Mouse (Mus musculus) embryonic facial prominence, embryonic 11.5 days (tissue): ENCODE results near the gene Castor2. TPM values are rescaled to one million over a fixed set of nuclear protein-coding genes. Genes with fewer than 3 reads are reported as not detected.

Source experiments
- ATAC-seq: fragments of 200-750 bp; cut with Nextera tagmentation; replicated peaks from 2 replicates; pipeline ENCODE4 v1.8.0; 2017; ENCODE audit warnings: low read depth; ENCODE audit not compliant: insufficient number of reproducible peaks, low FRiP score, low TSS enrichment
- DNase-seq: peaks from one replicate; pipeline ENCODE4 v3.0.0-alpha.2; 2015; ENCODE audit warnings: low spot score
- H3K27ac ChIP-seq: fragments of 300-500 bp; sonication (generic); replicated peaks from 2 replicates; pipeline ENCODE4 v1.5.1; 2014; ENCODE audit warnings: mild to moderate bottlenecking, low read depth, low read length, control low read depth
- H3K27me3 ChIP-seq: fragments of 300-500 bp; sonication (generic); 2 replicates; pipeline ENCODE4 v1.6.1; 2014; ENCODE audit warnings: mild to moderate bottlenecking, low read length, moderate library complexity, mixed read lengths; ENCODE audit not compliant: control insufficient read depth, insufficient read depth
- H3K36me3 ChIP-seq: fragments of 300-500 bp; sonication (generic); replicated peaks from 2 replicates; pipeline ENCODE4 v1.6.1; 2014; ENCODE audit warnings: low read depth, mild to moderate bottlenecking, low read length, moderate library complexity, mixed read lengths; ENCODE audit not compliant: control insufficient read depth, insufficient read depth
- H3K4me1 ChIP-seq: fragments of 300-500 bp; sonication (generic); 2 replicates; pipeline ENCODE4 v1.6.1; 2014; ENCODE audit warnings: low read length, mixed read lengths; ENCODE audit not compliant: control insufficient read depth, insufficient read depth
- H3K4me2 ChIP-seq: fragments of 300-500 bp; sonication (generic); 2 replicates; pipeline ENCODE4 v1.6.1; 2014; ENCODE audit warnings: low read depth, mild to moderate bottlenecking, control low read depth, low read length, moderate library complexity
- H3K4me3 ChIP-seq: fragments of 300-500 bp; sonication (generic); 2 replicates; pipeline ENCODE4 v1.5.1; 2014; ENCODE audit warnings: low read depth, low read length, control low read depth
- H3K9ac ChIP-seq: fragments of 300-500 bp; sonication (generic); replicated peaks from 2 replicates; pipeline ENCODE4 v1.6.1; 2014; ENCODE audit warnings: mild to moderate bottlenecking, control low read depth, low read length
- H3K9me3 ChIP-seq: fragments of 300-500 bp; sonication (generic); replicated peaks from 2 replicates; pipeline ENCODE4 v1.6.1; 2016; ENCODE audit warnings: mild to moderate bottlenecking, low read length, inconsistent platforms, mixed read lengths; ENCODE audit not compliant: control insufficient read depth
- WGBS: fragments of 180-500 bp; shearing (Covaris S2); extraction: QIAGEN DNeasy Blood & Tissue Kit; methylation state at CpG from one replicate; pipeline ENCODE4 v1.1.7; 2014; 5-methylcytosine and 5-hydroxymethylcytosine counted together
- polyA plus RNA-seq: library from polyadenylated mRNA; unstranded; fragments of >200 nt; fragmentation: Nextera tagmentation; extraction: Ambion mirVana; gene quantifications from 2 replicates; pipeline ENCODE4 v1.2.1, GENCODE M21; 2014

The Castor2 gene
- polyA plus RNA-seq, 1 experiment from 2014 or later, result 8.4 TPM

GRCm38 (mm10) chr5:134073512-134074041, 25.9 kb upstream of the Castor2 start:
- no peaks in the 10 kb centered on the region for H3K4me1 ChIP-seq
- ATAC-seq (no peak), DNase-seq (no peak)
- H3K4me3 ChIP-seq, result no peak overlapping the region
- H3K9me3 ChIP-seq, result no peaks in the 10 kb centered on the region; the same call in 1 of the 2 replicates
- H3K27ac ChIP-seq, result no peak overlapping the region
- no peak overlapping the region for H3K9ac ChIP-seq
- no peaks in the 10 kb centered on the region for H3K36me3 ChIP-seq
- no peaks in the 10 kb centered on the region for H3K27me3 ChIP-seq
- H3K4me2 ChIP-seq, result no peak overlapping the region
- 86% methylated on average over 17 of the region's 17 CpGs for WGBS

DNA sequence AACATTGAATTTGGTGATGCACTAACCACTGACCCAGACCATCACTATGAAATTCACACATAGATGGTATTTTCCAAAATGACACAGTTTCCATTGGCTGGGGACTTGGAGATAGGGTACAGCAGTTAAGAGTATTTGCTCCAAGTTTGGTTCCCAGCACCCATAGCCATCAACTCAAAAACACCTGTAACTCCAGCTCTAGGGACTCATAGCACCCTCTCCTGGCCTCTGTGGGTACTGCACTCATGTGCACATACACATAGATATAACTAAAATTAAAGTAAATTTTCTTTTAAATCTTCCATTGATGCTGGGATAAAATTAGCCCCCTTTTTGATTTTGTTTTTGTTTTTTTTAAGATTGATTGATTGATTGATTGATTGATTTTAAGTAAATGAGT, 25.1 kb upstream of the Castor2 start:
- no peaks in the 10 kb centered on the region for H3K36me3 ChIP-seq
- no peak overlapping the region for H3K27ac ChIP-seq
- no peak overlapping the region for H3K4me2 ChIP-seq
- no peaks in the 10 kb centered on the region; the same call in 1 of the 2 replicates for H3K9me3 ChIP-seq
- ATAC-seq (no peak), DNase-seq (no peak)
- H3K4me1 ChIP-seq, result no peaks in the 10 kb centered on the region
- H3K9ac ChIP-seq, result no peak overlapping the region
- H3K27me3 ChIP-seq, result no peaks in the 10 kb centered on the region
- H3K4me3 ChIP-seq, result no peak overlapping the region

- ATAC-seq, result no peak
- no peaks in the 10 kb centered on the region; the same call in 1 of the 2 replicates for H3K9me3 ChIP-seq
- 94% methylated on average over 11 of the region's 11 CpGs for WGBS
- no peak for DNase-seq
- no peak overlapping the region for H3K27ac ChIP-seq
- no peaks in the 10 kb centered on the region for H3K36me3 ChIP-seq
- H3K4me2 ChIP-seq, result no peak overlapping the region
- H3K9ac ChIP-seq, result no peak overlapping the region
- no peaks in the 10 kb centered on the region for H3K4me1 ChIP-seq
- no peaks in the 10 kb centered on the region for H3K27me3 ChIP-seq
- H3K4me3 ChIP-seq, result no peak overlapping the region
Measured at GRCm38 (mm10) chr5:134076175-134076574, 23.3 kb upstream of the Castor2 start.

GRCm38 (mm10) chr5:134080685-134081548, 18.6 kb upstream of the Castor2 start:
- H3K36me3 ChIP-seq, result no peaks in the 10 kb centered on the region
- DNase-seq (no peak), ATAC-seq (no peak)
- WGBS, result 35% methylated on average over 18 of the region's 18 CpGs
- no peaks in the 10 kb centered on the region for H3K4me1 ChIP-seq
- no peak overlapping the region for H3K4me2 ChIP-seq
- no peaks in the 10 kb centered on the region; the same call in 1 of the 2 replicates for H3K9me3 ChIP-seq
- H3K27ac ChIP-seq, result no peak overlapping the region
- no peaks in the 10 kb centered on the region for H3K27me3 ChIP-seq
- H3K9ac ChIP-seq, result no peak overlapping the region
- H3K4me3 ChIP-seq, result no peak overlapping the region

DNA sequence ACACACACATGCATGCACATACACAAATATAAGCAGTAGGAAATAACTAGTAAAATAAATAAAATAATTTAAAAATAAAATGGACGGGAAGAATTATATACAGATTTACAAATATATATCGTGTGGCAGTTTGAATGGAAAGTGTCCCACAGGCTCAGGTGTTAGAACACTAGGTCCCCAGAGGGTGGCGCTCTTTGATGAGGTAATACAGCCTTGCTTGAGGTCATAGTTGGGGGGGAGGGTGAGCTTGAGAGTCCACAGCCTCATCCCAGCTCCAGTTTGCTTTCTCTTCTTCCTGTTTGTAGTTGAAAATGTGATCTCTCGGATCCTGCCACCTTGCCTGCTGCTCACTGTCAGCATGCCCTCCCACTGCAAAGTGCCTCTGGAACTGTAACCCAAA, 14.3 kb upstream of the Castor2 start:
- Histone ChIP-seq H3K36me3 (no peaks in the 10 kb centered on the region), H3K9me3 (no peaks in the 10 kb centered on the region), H3K4me1 (no peaks in the 10 kb centered on the region), H3K9ac (no peak overlapping the region), H3K4me3 (no peak overlapping the region), H3K4me2 (no peak overlapping the region), H3K27ac (no peak overlapping the region), H3K27me3 (no peaks in the 10 kb centered on the region)
- WGBS, result 74% methylated on average over 4 of the region's 4 CpGs
- DNase-seq (no peak), ATAC-seq (no peak)

GRCm38 (mm10) chr5:134085887-134086639, 13.4 kb upstream of the Castor2 start:
- Histone ChIP-seq H3K27me3 (no peaks in the 10 kb centered on the region), H3K4me1 (no peaks in the 10 kb centered on the region), H3K36me3 (no peaks in the 10 kb centered on the region), H3K27ac (no peak overlapping the region), H3K9me3 (no peaks in the 10 kb centered on the region), H3K4me3 (no peak overlapping the region), H3K4me2 (no peak overlapping the region), H3K9ac (no peak overlapping the region)
- 88% methylated on average over 3 of the region's 3 CpGs for WGBS
- no peak for ATAC-seq
- no peak for DNase-seq

- H3K9me3 ChIP-seq, result no peaks in the 10 kb centered on the region
- no peak overlapping the region for H3K4me3 ChIP-seq
- no peaks in the 10 kb centered on the region for H3K4me1 ChIP-seq
- no peak overlapping the region for H3K4me2 ChIP-seq
- 88% methylated on average over 5 of the region's 5 CpGs for WGBS
- ATAC-seq (no peak), DNase-seq (no peak)
- no peaks in the 10 kb centered on the region for H3K36me3 ChIP-seq
- no peak overlapping the region for H3K9ac ChIP-seq
- H3K27ac ChIP-seq, result no peak overlapping the region
- H3K27me3 ChIP-seq, result no peaks in the 10 kb centered on the region
Measured at GRCm38 (mm10) chr5:134087211-134087610, 12.3 kb upstream of the Castor2 start.

DNA sequence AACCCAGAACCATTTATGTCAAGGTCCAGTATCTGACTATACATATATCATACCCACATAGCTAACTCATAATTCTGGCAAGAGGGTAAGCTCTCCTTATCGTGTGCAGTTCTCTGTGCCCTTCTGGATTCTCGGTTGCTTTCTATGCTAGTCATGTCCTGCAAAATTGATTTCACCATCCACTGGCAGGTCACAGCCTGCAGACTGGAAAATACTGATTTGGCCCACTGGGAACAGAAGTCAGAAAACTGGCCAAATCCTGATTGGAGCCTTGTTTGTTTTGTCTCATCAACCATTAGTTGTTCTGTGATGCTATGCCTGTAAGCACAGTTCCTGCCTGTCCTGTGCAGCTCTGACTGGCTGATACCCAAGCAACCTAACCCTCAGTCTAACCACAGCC, 3.7 kb upstream of the Castor2 start:
- no peak overlapping the region for H3K9ac ChIP-seq
- DNase-seq, result no peak
- H3K4me1 ChIP-seq, result no peaks in the 10 kb centered on the region
- H3K27me3 ChIP-seq, result no peaks in the 10 kb centered on the region
- H3K9me3 ChIP-seq, result no peaks in the 10 kb centered on the region
- no peak overlapping the region for H3K4me3 ChIP-seq
- no peaks in the 10 kb centered on the region for H3K36me3 ChIP-seq
- no peak for ATAC-seq
- WGBS, result 85% methylated on average over 2 of the region's 2 CpGs
- H3K27ac ChIP-seq, result no peak overlapping the region
- no peak overlapping the region for H3K4me2 ChIP-seq
